Mouse (Mus musculus): ENCODE results near the gene Tsc22d3.

- TF ChIP-seq POLR2A (IDR thresholded peaks at IDR 0.05; ENCODE audit: low read depth, low read length) (no peak), MEF2A (IDR thresholded peaks at IDR 0.05; ENCODE audit: borderline replicate concordance, low read depth, low read length) (no peak), BHLHE40 (IDR thresholded peaks at IDR 0.05; ENCODE audit: low read depth, low read length) (no peak), CTCF (conservative IDR thresholded peaks at IDR 0.05 in 1 of 2, IDR thresholded peaks at IDR 0.05 in 1 of 2; ENCODE audit: low read depth in 2 of 2, low read length in 2 of 2) (no peak), UBTF (IDR thresholded peaks at IDR 0.05; ENCODE audit: low read depth, low read length) (no peak), EP300 (IDR thresholded peaks at IDR 0.05; ENCODE audit: low read length) (no peak), USF1 (IDR thresholded peaks at IDR 0.05; ENCODE audit: low read depth, low read length) (no peak), TBP (conservative IDR thresholded peaks at IDR 0.05; ENCODE audit: low read depth, low read length) (no peak), MAZ (IDR thresholded peaks at IDR 0.05; ENCODE audit: low read depth, low read length) (no peak), HCFC1 (IDR thresholded peaks at IDR 0.05; ENCODE audit: low read depth, low read length) (no peak), E2F4 (IDR thresholded peaks at IDR 0.05; ENCODE audit: insufficient replicate concordance, low read depth, low read length) (no peak)
These were observed 71.3 kb downstream of the Tsc22d3 start for GRCm38 (mm10) chrX:140529074-140529561.

Measured in CH12.LX (cell line).